Mouse (Mus musculus): ENCODE results near the gene Olfml1.
A peak's percentile ranks its signal among the peaks of the same experiment; 100 is the strongest.

Olfml1 gene

DNA sequence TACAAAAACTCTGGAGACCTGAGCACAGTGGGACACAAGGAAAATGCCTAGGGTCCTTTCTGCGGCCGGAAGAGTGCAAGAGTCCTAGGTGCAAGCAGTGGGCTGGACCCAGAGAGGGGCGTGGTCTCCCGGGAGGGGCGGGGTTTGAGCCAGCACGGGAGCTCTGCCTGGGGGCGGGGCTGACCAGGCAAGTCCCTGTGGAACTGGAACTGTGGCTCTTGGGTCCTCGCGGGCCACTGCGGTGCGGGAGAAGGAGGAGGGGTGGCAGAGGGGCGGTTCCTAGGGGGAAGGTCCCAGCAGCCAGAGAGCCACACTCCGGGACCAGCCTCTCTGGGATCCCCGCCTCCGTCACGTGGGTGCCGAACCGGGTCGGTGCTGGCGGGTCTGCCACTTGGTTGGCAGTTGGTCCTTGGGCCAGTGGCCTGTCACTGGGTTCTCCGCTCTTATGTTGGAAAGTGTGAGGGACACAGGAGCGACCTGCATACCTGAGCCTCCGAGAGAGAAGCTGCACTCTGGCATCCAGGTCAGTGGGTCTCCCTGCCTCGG lies 27.7 kb downstream of the Olfml1 start, which contains the start of gene Ppfibp2:
Gene Ppfibp2, plus strand, starts transcription at position 351 of the 546 bp plus-strand sequence.
- peak; percentile 85 for DNase-seq (ENCODE audit: low read depth, low spot score)

- DNase-seq (ENCODE audit: low read depth, low spot score), result no peak
Observed at GRCm38 (mm10) chr7:107595426-107595825, 28.2 kb downstream of the Olfml1 start.

- no peak for DNase-seq (ENCODE audit: low read depth, low spot score)
Observed at GRCm38 (mm10) chr7:107596753-107597152, 29.5 kb downstream of the Olfml1 start.

GRCm38 (mm10) chr7:107597956-107598355 lies 30.7 kb downstream of the Olfml1 start:
- DNase-seq (ENCODE audit: low read depth, low spot score), result no peak

DNA sequence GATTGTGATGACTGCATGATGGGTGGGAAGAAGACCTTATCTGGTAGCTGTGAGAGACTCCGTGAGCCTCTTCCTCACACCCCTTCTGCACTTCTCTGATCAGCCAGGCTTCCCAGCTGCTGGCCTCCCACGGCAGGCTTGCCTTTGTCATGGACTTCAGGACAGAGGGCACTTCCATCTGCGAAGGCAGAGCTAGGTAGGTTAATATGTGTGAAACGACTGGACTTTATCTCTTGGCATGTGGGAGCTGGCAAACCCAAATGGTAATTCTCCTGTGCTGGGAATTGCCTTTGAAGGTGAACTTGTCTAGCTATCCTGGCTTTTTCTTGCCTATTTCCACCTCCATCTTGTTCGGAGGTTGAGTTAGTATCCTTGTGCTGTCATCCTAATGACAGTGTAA lies 33.4 kb downstream of the Olfml1 start:
- DNase-seq (ENCODE audit: low read depth, low spot score), result no peak

DNA sequence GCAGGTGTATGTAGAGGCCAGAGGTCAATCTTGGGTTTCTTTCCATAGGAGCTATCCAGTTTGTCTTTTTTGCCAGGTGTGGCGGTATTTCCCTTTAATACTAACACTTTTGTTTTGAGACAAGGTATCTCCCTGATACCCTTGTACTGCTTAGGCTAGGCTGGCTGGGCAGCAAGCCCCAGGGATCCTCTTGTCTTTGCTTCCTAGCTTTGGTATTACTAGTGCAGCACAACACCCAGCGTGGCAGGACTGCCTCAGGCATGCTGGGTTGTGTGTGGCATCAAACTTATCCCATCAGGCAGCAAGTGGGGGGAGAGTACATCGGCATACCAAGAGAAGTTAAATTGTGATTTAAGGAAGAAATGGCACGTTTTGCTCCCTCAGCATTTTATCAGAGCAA lies 35.3 kb downstream of the Olfml1 start:
- no peak for DNase-seq (ENCODE audit: low read depth, low spot score)

GRCm38 (mm10) chr7:107602913-107603312 lies 35.7 kb downstream of the Olfml1 start:
- no peak for DNase-seq (ENCODE audit: low read depth, low spot score)

GRCm38 (mm10) chr7:107607766-107608165 lies 40.5 kb downstream of the Olfml1 start:
- no peak for DNase-seq (ENCODE audit: low read depth, low spot score)

- no peak for DNase-seq (ENCODE audit: low read depth, low spot score)
Observed at GRCm38 (mm10) chr7:107609622-107610255, 42.5 kb downstream of the Olfml1 start.

DNA sequence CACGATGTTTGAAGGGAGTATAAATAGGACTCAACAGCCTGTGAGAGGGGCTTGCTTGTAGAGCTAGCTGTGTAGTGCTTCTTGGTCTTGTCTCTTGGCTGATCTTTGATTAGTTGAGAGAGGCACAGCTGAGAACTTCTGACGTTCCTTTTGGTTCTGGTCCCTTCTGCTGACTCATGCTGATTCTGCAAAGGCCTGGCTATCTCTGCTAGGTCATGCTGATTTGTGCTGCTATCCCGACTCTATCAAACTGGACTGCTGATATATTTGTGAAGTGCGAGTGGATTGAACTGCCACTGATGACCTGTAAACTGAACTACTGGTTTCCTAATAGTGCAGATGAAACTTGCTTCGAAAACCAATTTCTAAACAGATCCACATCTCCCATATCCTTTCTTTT lies 43.6 kb downstream of the Olfml1 start:
- no peak for DNase-seq (ENCODE audit: low read depth, low spot score)

- DNase-seq (ENCODE audit: low read depth, low spot score), result no peak
Observed at GRCm38 (mm10) chr7:107618028-107618992, 51.1 kb downstream of the Olfml1 start.

DNA sequence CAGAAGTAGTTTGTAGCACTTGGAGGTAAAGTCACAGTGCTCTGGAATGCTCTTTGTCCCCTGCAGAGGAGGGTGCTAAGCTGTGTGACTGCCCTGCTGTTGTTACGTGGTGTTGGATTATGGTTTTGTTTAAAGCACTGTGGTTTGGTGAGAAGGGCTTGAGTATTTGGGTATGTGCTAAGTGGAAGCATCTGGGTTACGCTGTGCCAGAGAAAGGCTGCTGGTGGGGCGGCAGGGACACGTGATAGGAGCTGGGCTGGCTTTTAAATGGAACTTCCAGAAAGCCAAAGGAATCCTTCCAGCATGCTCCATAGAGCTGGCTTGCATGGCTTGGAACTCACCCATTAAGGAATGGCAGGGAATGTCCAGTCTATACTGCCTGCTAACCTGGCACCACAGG lies 52.0 kb downstream of the Olfml1 start:
- DNase-seq (ENCODE audit: low read depth, low spot score), result peak; percentile 61

DNA sequence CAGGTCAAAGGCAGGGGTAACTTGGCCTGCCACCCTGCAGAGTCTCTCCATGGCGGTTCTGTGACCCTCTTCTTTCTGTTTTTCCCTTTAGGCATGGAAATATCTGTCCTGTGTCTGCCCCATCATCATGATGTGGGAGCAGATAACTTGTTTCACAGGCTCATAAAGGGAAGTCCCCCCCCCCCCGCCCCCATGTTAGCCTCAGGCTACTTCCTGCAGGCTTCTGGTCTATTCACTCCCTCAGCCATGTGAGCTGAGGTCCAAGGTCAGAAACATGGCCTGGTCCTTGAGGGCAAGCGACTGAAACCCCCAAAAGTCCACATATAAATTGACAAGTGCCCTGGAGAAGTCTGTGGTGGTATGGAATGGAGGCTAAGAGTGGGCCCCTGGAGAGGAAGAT lies 52.9 kb downstream of the Olfml1 start:
- no peak for DNase-seq (ENCODE audit: low read depth, low spot score)

DNA sequence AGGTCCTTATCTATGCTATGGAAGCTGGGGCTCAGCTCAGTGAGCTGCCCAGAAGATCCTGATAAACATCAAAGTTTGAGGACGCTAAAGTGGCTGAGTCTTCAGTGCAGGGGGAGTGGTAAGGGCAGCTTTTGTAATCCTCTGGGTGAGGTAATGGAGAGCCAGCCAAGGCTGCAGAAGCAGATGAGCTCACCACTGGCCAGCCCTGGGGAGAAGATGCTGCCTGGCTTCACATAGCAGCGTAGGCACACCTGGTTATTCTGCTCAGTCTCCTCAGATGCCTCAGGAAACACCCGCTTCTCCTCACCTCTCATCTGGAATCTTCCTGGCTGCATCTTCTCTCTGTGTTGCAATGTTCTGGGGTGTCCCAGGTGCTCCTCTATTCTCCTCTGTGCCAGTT lies 57.2 kb downstream of the Olfml1 start:
- DNase-seq (ENCODE audit: low read depth, low spot score), result no peak

DNA sequence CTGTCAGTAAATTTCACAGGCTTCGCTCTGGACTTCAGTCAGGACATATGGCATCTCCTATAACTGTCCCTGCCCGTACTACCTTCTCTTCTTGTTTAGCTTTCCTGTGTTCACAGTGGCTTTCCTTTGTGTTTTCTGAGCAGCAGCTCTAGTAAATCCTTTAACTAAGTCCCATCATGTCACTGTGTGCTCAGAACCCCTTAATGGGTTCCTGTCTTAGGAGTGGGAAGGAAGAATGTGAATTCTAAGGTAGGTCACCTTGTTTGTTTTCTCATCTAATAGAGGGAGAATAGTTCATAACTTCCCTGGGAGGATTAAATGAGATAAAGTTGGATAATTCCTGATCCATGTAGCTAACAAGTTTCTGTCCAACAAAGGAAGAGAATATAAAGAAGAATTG lies 57.8 kb downstream of the Olfml1 start, which contains the start of gene 5330417H12Rik:
Gene 5330417H12Rik, minus strand, starts transcription at position 101 of the 400 bp plus-strand sequence.
- DNase-seq (ENCODE audit: low read depth, low spot score), result no peak

GRCm38 (mm10) chr7:107625781-107626180 lies 58.5 kb downstream of the Olfml1 start:
- DNase-seq (ENCODE audit: low read depth, low spot score), result peak; percentile 51

DNA sequence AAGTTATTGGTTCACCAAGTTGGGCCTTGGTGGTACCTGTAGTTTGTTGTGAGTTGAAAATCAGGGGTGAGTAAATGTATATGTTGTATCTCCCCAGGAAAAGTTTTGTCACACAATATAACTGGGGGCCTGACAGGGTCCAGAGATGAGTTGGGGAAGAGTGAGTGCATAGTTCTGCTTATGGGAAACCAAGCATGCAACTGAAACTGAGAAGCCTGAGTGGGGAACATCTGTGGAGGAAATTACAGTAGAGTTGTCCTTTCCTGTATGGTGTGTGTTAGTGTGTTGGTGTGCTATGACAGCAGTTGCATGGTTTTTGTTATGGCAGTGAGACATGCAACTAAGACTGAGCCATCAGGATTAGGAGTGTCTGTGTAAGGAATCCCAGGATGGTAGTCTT lies 61.1 kb downstream of the Olfml1 start:
- DNase-seq (ENCODE audit: low read depth, low spot score), result no peak

DNA sequence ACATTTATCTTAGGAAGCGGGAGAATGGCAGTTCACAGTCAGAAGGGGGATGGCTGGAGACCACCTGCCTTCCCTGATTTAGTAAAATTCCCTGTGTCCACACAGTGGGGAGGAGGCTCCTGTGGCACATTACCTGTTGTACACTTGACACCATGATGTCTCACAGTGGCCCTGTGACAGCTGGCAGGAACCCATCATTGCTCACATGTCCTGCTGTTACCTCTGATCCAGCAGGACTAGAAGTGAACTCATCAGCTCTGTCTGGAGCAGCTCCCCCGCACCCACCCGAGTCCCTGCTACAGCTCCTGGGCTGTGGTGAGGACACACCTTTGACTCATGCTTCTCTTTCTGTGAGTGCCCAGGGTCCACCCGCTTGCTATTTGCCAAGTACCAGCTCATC lies 66.0 kb downstream of the Olfml1 start:
- no peak for DNase-seq (ENCODE audit: low read depth, low spot score)

GRCm38 (mm10) chr7:107637398-107637797 lies 70.2 kb downstream of the Olfml1 start:
- no peak for DNase-seq (ENCODE audit: low read depth, low spot score)

GRCm38 (mm10) chr7:107638026-107638425 lies 70.8 kb downstream of the Olfml1 start:
- DNase-seq (ENCODE audit: low read depth, low spot score), result peak; percentile 46
